Mouse (Mus musculus): ENCODE results near the gene Mast1. TPM values are rescaled to one million over a fixed set of nuclear protein-coding genes. Genes with fewer than 3 reads are reported as not detected.

Gene Mast1
- polyA plus RNA-seq, 1 experiment: not detected

DNA sequence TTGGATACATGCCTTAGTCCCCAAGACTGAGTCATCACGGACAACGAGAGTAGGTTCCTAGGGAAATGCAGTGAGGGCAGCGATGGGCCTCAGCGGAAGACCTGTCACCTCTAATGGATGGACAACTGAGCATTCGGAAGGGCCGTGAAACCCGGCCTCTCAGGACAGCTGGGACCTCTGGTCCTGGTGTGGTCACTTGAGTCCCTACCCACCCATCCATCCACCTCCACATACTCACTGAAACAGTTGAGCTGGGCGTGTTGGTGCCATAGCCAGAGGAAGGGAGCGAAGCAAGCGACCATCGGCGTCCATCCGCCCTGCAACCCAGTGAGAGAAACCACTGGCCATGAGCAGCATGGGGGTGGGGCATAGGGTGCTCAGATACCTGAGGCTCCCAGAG lies 6.6 kb downstream of the Mast1 start:
- Histone ChIP-seq H3K79me3 (ENCODE audit: low read depth) (no peaks in the 10 kb centered on the region), H3K27me3 (ENCODE audit: control insufficient read depth, insufficient read depth, insufficient read length) (peaks cover 31% of the 10 kb centered on the region), H3K79me2 (ENCODE audit: control insufficient read depth, insufficient read depth) (no peaks in the 10 kb centered on the region), H3K4me3 (ENCODE audit: insufficient read depth, poor library complexity, severe bottlenecking) (no peak overlapping the region), H3K36me3 (ENCODE audit: control insufficient read depth, insufficient read depth) (no peaks in the 10 kb centered on the region), H3ac (ENCODE audit: control insufficient read depth, insufficient read length, low read depth) (no peak overlapping the region)
- TF ChIP-seq USF1 (IDR thresholded peaks at IDR 0.05; ENCODE audit: low read depth) (no peak), CEBPB (IDR thresholded peaks at IDR 0.05; ENCODE audit: low read depth) (no peak), CTCF (IDR thresholded peaks at IDR 0.05; ENCODE audit: control insufficient read depth, insufficient read depth, insufficient read length) (no peak), MAX (IDR thresholded peaks at IDR 0.05) (no peak), FOSL1 (IDR thresholded peaks at IDR 0.05; ENCODE audit: insufficient read depth, low read length, poor library complexity, severe bottlenecking) (no peak), MYOD1 (IDR thresholded peaks at IDR 0.05; ENCODE audit: control insufficient read depth, insufficient read length, low read depth) (no peak), MYOG (IDR thresholded peaks at IDR 0.05; ENCODE audit: control insufficient read depth, extremely low read depth, insufficient read length) (no peak)

DNA sequence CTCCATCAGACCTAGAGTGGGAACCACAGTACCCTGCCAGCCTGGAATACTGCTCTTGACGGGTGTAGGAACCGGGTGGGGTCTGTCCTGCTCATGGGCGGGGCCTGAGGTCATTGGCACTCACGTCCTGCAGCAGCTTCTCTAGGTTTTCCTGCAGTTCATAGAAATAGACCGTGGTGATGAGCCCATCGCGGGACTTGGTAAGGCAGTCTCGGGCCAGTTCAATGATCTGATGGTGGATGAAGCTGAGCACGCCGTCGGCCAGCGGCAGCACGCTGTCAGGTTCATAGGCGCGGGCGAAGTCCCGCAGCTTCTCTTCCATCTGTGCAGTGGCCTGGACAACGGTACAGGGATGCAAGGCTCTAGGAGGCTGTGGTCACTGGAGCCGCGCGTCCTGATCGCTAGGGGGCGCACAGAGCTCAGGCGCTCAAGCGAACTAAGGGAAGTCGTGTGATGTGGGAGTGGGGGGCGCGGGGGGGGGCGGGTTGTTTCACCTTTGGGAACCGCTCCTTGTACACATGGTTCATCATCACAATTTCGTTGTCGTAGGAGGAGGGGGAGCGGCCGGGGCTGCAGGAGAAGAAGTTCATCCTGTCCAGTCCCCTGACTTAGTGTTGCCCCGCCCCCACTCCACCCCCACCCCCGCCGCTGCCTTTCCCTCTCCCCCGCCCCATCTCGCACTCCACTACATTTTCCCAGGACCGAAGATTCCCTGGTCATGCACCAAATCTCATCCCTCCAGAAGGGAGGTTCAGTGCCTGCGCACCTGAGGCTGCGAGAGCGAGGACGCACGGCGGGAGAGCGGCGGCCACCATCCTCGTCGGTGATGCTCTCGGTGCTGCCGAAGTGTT lies 8.5 kb downstream of the Mast1 start:
- no peak overlapping the region for H3ac ChIP-seq (ENCODE audit: control insufficient read depth, insufficient read length, low read depth)
- H3K79me2 ChIP-seq (ENCODE audit: control insufficient read depth, insufficient read depth): no peaks in the 10 kb centered on the region
- peak; percentile 92 for TF ChIP-seq CTCF (IDR thresholded peaks at IDR 0.05; ENCODE audit: control insufficient read depth, insufficient read depth, insufficient read length)
- TF ChIP-seq MYOD1 (IDR thresholded peaks at IDR 0.05; ENCODE audit: control insufficient read depth, insufficient read length, low read depth): no peak
- H3K79me3 ChIP-seq (ENCODE audit: low read depth): no peaks in the 10 kb centered on the region
- no peak overlapping the region for H3K4me3 ChIP-seq (ENCODE audit: insufficient read depth, poor library complexity, severe bottlenecking)
- H3K36me3 ChIP-seq (ENCODE audit: control insufficient read depth, insufficient read depth): no peaks in the 10 kb centered on the region
- H3K27me3 ChIP-seq (ENCODE audit: control insufficient read depth, insufficient read depth, insufficient read length): peaks cover 21% of the 10 kb centered on the region

GRCm38 (mm10) chr8:84927513-84927912 lies 9.6 kb downstream of the Mast1 start:
- TF ChIP-seq MYOD1 (IDR thresholded peaks at IDR 0.05; ENCODE audit: control insufficient read depth, insufficient read length, low read depth): no peak
- no peak for TF ChIP-seq CEBPB (IDR thresholded peaks at IDR 0.05; ENCODE audit: low read depth)
- no peak for TF ChIP-seq MAX (IDR thresholded peaks at IDR 0.05)
- Histone ChIP-seq H3K79me2 (ENCODE audit: control insufficient read depth, insufficient read depth) (no peaks in the 10 kb centered on the region), H3K36me3 (ENCODE audit: control insufficient read depth, insufficient read depth) (no peaks in the 10 kb centered on the region), H3K27me3 (ENCODE audit: control insufficient read depth, insufficient read depth, insufficient read length) (peaks cover 20% of the 10 kb centered on the region), H3K4me3 (ENCODE audit: insufficient read depth, poor library complexity, severe bottlenecking) (no peak overlapping the region), H3K79me3 (ENCODE audit: low read depth) (no peaks in the 10 kb centered on the region), H3ac (ENCODE audit: control insufficient read depth, insufficient read length, low read depth) (no peak overlapping the region)

- peaks cover 18% of the 10 kb centered on the region for H3K27me3 ChIP-seq (ENCODE audit: control insufficient read depth, insufficient read depth, insufficient read length)
- no peak overlapping the region for H3ac ChIP-seq (ENCODE audit: control insufficient read depth, insufficient read length, low read depth)
- H3K4me3 ChIP-seq (ENCODE audit: insufficient read depth, poor library complexity, severe bottlenecking): no peak overlapping the region
- no peak for TF ChIP-seq CEBPB (IDR thresholded peaks at IDR 0.05; ENCODE audit: low read depth)
- TF ChIP-seq FOSL1 (IDR thresholded peaks at IDR 0.05; ENCODE audit: insufficient read depth, low read length, poor library complexity, severe bottlenecking): no peak
- no peak for TF ChIP-seq MYOD1 (IDR thresholded peaks at IDR 0.05; ENCODE audit: control insufficient read depth, insufficient read length, low read depth)
- TF ChIP-seq USF1 (IDR thresholded peaks at IDR 0.05; ENCODE audit: low read depth): no peak
- TF ChIP-seq MYOG (IDR thresholded peaks at IDR 0.05; ENCODE audit: control insufficient read depth, extremely low read depth, insufficient read length): no peak
- no peak for TF ChIP-seq MAX (IDR thresholded peaks at IDR 0.05)
- no peak for TF ChIP-seq CTCF (IDR thresholded peaks at IDR 0.05; ENCODE audit: control insufficient read depth, insufficient read depth, insufficient read length)
- no peaks in the 10 kb centered on the region for H3K79me3 ChIP-seq (ENCODE audit: low read depth)
- no peaks in the 10 kb centered on the region for H3K36me3 ChIP-seq (ENCODE audit: control insufficient read depth, insufficient read depth)
- no peaks in the 10 kb centered on the region for H3K79me2 ChIP-seq (ENCODE audit: control insufficient read depth, insufficient read depth)
These were observed 11.6 kb downstream of the Mast1 start for GRCm38 (mm10) chr8:84925557-84925956.

GRCm38 (mm10) chr8:84921596-84921995 lies 15.6 kb downstream of the Mast1 start:
- Histone ChIP-seq H3K36me3 (ENCODE audit: control insufficient read depth, insufficient read depth) (no peaks in the 10 kb centered on the region), H3K27me3 (ENCODE audit: control insufficient read depth, insufficient read depth, insufficient read length) (peaks cover 14% of the 10 kb centered on the region), H3K4me3 (ENCODE audit: insufficient read depth, poor library complexity, severe bottlenecking) (no peak overlapping the region), H3ac (ENCODE audit: control insufficient read depth, insufficient read length, low read depth) (no peak overlapping the region), H3K79me3 (ENCODE audit: low read depth) (no peaks in the 10 kb centered on the region), H3K79me2 (ENCODE audit: control insufficient read depth, insufficient read depth) (no peaks in the 10 kb centered on the region)
- peak; percentile 53 for TF ChIP-seq MAX (IDR thresholded peaks at IDR 0.05)
- no peak for TF ChIP-seq FOSL1 (IDR thresholded peaks at IDR 0.05; ENCODE audit: insufficient read depth, low read length, poor library complexity, severe bottlenecking)
- no peak for TF ChIP-seq CEBPB (IDR thresholded peaks at IDR 0.05; ENCODE audit: low read depth)
- TF ChIP-seq CTCF (IDR thresholded peaks at IDR 0.05; ENCODE audit: control insufficient read depth, insufficient read depth, insufficient read length): no peak

GRCm38 (mm10) chr8:84918646-84919045 lies 18.5 kb downstream of the Mast1 start:
- H3K27me3 ChIP-seq (ENCODE audit: control insufficient read depth, insufficient read depth, insufficient read length): peaks cover 7% of the 10 kb centered on the region
- H3K36me3 ChIP-seq (ENCODE audit: control insufficient read depth, insufficient read depth): no peaks in the 10 kb centered on the region
- TF ChIP-seq CTCF (IDR thresholded peaks at IDR 0.05; ENCODE audit: control insufficient read depth, insufficient read depth, insufficient read length): no peak
- no peaks in the 10 kb centered on the region for H3K79me3 ChIP-seq (ENCODE audit: low read depth)
- no peak overlapping the region for H3ac ChIP-seq (ENCODE audit: control insufficient read depth, insufficient read length, low read depth)
- no peaks in the 10 kb centered on the region for H3K79me2 ChIP-seq (ENCODE audit: control insufficient read depth, insufficient read depth)
- no peak overlapping the region for H3K4me3 ChIP-seq (ENCODE audit: insufficient read depth, poor library complexity, severe bottlenecking)

Measured in C2C12 (cell line).